Mouse (Mus musculus) thymus, adult 2 months (tissue): ENCODE results near the gene Vav1. TPM values are rescaled to one million over a fixed set of nuclear protein-coding genes. Genes with fewer than 3 reads are reported as not detected.

ENCODE experiments used
- DNase-seq: peaks from one replicate; pipeline ENCODE4 v3.0.0; 2021
- H3K27ac ChIP-seq: fragments of 200-500 bp; 2 replicates; pipeline ENCODE4 v1.5.1; 2012; ENCODE audit warnings: low read length, control low read depth; ENCODE audit not compliant: control insufficient read depth, insufficient read depth
- H3K27me3 ChIP-seq: fragments of 200-500 bp; 2 replicates; pipeline ENCODE4 v1.6.1; 2012; ENCODE audit warnings: mild to moderate bottlenecking, low read length, moderate library complexity, mixed read lengths; ENCODE audit not compliant: control insufficient read depth, insufficient read depth
- H3K36me3 ChIP-seq: fragments of 200-500 bp; 2 replicates; pipeline ENCODE4 v1.6.1; 2012; ENCODE audit warnings: mild to moderate bottlenecking, low read length, moderate library complexity; ENCODE audit not compliant: control insufficient read depth, insufficient read depth
- H3K4me1 ChIP-seq: fragments of 200-500 bp; replicated peaks from 2 replicates; pipeline ENCODE4 v1.6.1; 2012; ENCODE audit warnings: low read length; ENCODE audit not compliant: control insufficient read depth, insufficient read depth
- H3K4me3 ChIP-seq: fragments of 200-500 bp; 2 replicates; pipeline ENCODE4 v1.5.1; 2012; ENCODE audit warnings: mild to moderate bottlenecking, low read length, control low read depth, moderate library complexity; ENCODE audit not compliant: control insufficient read depth, insufficient read depth
- CTCF ChIP-seq: fragments of 200-500 bp; IDR thresholded peaks from 2 replicates; pipeline ENCODE4 v1.5.1; 2012; ENCODE audit warnings: mild to moderate bottlenecking, control low read depth, low read length, moderate library complexity, borderline replicate concordance; ENCODE audit not compliant: control insufficient read depth, poor library complexity, insufficient read depth; ENCODE audit errors: extremely low read depth
- POLR2A ChIP-seq: fragments of 200-500 bp; IDR thresholded peaks from 2 replicates; pipeline ENCODE4 v1.6.1; 2012; ENCODE audit warnings: mild to moderate bottlenecking, low read length, control low read depth, moderate library complexity; ENCODE audit not compliant: control insufficient read depth, poor library complexity, insufficient read depth; ENCODE audit errors: extremely low read depth
- WGBS: fragments of 180-500 bp; shearing (Covaris S2); methylation state at CpG from one replicate; pipeline ENCODE4 v1.1.7; 2018; 5-methylcytosine and 5-hydroxymethylcytosine counted together
- polyA plus RNA-seq: library from polyadenylated mRNA; depleted of rRNA; stranded (reverse); fragments of >200 nt; gene quantifications from 2 replicates; pipeline ENCODE4 v1.2.3, GENCODE M21; 2012

Vav1 gene
- polyA plus RNA-seq, 1 experiment: 137 TPM

DNA sequence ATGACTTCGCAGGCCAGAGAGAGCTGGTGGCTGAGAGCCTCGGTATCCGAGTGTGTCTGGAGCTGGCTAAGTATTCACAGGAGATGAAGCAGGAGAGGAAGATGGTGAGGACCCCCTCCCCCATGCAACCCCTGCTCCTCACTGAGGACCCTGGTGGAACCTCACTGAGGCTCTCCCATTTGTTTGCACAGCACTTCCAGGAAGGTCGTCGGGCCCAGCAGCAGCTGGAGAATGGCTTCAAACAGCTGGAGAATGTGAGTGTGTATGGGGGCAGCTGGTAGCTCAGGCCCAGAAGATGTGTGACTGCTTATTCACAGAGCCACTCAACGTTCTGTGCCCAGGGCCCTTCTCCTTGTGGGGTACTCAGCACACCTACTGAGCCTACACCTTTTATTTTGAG is 25.6 kb upstream of the Vav1 start:
- peaks cover 20% of the 10 kb centered on the region for H3K4me1 ChIP-seq
- 91% methylated on average over 6 of the region's 6 CpGs for WGBS
- H3K27me3 ChIP-seq: no peaks in the 10 kb centered on the region
- H3K4me3 ChIP-seq: no peak overlapping the region
- H3K36me3 ChIP-seq: no peaks in the 10 kb centered on the region
- no peak for DNase-seq
- no peak for TF ChIP-seq POLR2A
- no peak for TF ChIP-seq CTCF
- H3K27ac ChIP-seq: no peak overlapping the region

DNA sequence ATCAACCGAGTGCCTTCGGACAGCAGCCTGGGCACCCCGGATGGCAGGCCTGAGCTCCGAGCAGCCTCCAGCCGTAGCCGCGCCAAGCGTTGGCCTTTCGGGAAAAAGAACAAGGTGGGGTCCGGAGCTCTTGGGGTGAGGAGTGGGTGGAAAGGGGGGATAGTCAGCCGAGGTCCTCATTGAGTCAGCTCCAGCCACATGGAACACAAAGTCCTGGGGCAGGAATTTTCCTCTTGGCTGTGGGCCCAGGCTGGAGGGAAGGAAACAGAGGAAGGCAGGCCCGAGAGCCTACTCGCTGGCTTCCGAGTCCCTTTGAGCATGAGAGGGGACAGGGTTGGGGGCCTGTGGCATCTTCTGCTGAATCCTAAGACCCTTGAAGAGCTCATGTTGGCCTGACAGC is 23.5 kb upstream of the Vav1 start:
- Histone ChIP-seq H3K27me3 (no peaks in the 10 kb centered on the region), H3K4me3 (no peak overlapping the region), H3K36me3 (no peaks in the 10 kb centered on the region), H3K27ac (no peak overlapping the region), H3K4me1 (peaks cover 4% of the 10 kb centered on the region)
- TF ChIP-seq POLR2A: no peak
- TF ChIP-seq CTCF: no peak
- 92% methylated on average over 14 of the region's 14 CpGs for WGBS
- DNase-seq: no peak

DNA sequence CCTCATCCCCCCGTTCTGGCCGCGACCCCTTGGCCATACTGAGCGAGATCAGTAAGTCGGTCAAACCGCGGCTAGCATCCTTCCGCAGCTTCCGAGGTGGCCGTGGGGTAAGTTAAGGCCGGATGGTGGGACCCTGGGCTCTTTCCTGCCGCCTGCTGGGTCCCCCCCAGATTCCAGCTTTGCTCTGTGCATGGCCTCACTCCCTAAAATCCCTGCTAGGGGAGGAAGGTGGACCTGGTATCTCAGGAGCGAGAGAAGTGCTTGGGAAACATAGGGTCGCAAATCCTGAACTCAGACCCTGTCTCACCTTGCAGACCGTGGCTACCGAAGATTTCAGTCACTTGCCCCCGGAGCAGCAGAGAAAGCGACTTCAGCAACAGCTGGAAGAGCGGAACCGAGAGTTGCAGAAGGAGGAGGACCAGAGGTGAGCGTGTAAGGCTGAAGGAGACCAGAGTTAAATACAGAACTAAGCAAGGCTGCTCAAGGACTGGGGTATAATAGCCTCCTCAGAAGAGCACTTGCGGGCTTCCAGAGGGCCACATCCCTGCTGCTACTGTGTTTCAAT is 21.9 kb upstream of the Vav1 start:
- DNase-seq: no peak
- Histone ChIP-seq H3K27me3 (no peaks in the 10 kb centered on the region), H3K27ac (no peak overlapping the region), H3K4me1 (no peaks in the 10 kb centered on the region), H3K4me3 (no peak overlapping the region), H3K36me3 (no peaks in the 10 kb centered on the region)
- no peak for TF ChIP-seq CTCF
- TF ChIP-seq POLR2A: no peak
- WGBS: 98% methylated on average over 22 of the region's 22 CpGs

DNA sequence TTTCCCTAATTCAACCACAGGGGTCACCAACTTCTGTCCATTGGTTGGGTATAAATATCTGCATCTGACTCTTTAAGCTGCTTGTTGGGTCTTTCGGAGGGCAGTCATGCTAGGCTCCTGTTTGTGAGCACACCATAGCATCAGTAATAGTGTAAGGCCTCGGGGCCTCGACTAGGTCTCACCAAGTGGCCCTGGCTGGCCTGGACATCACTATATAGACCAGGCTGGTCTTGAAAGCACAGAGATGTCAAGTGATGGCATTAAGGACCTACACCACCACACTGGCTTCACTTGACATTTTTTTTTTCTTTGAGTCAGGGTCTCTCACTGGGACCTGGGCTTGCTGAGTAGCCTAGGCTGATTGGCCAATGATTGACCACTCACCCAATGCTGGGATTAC is 20.7 kb upstream of the Vav1 start:
- Histone ChIP-seq H3K4me1 (no peaks in the 10 kb centered on the region), H3K27me3 (no peaks in the 10 kb centered on the region), H3K27ac (no peak overlapping the region), H3K36me3 (no peaks in the 10 kb centered on the region), H3K4me3 (no peak overlapping the region)
- no peak for TF ChIP-seq POLR2A
- no peak for TF ChIP-seq CTCF
- DNase-seq: no peak
- 98% methylated on average over 3 of the region's 3 CpGs for WGBS

DNA sequence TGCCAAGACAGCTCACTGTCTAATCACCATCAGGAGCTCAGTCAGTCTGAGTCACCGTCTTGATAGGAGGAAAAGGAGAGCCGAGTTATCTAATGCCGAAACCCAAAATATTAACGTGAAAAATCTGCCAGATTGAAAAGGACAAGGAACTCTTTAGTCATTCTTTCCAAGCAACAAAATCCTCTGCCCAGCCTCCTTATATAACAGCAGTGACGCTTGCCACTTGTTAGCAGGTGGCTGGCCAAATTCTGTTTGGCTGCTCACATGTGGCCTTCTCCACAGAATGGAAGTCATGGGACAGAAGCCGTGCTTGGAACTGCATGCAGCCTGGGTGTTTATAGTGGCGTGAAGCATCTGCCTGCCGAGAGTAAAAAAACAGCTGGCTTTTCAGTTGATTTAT is 19.2 kb upstream of the Vav1 start:
- Histone ChIP-seq H3K4me1 (peaks cover 8% of the 10 kb centered on the region), H3K27ac (no peak overlapping the region), H3K27me3 (no peaks in the 10 kb centered on the region), H3K4me3 (no peak overlapping the region), H3K36me3 (no peaks in the 10 kb centered on the region)
- DNase-seq: no peak
- over 99% methylated on average over 8 of the region's 8 CpGs for WGBS
- TF ChIP-seq POLR2A (no peak), CTCF (no peak)

DNA sequence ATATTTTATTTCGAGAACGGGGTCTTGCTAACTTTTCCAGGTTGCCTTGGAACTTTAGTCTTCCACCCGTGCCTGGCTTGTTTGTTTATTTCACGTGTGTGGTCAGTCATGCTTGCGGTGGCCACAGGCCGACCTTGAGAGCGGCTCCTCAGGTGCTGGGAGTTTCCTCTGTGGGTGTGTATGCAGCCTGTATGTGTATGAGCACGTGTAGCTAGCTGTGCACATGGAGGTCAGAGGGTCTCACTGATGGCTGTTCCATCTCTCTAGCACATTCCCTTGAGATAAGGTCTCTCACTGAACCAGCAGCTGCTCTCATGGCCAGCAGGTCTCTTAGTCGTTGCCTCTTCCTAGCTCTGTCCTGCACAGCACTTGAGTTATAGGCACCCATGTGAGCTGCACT is 18.5 kb upstream of the Vav1 start:
- no peak overlapping the region for H3K4me3 ChIP-seq
- no peaks in the 10 kb centered on the region for H3K36me3 ChIP-seq
- no peak for TF ChIP-seq POLR2A
- TF ChIP-seq CTCF: no peak
- DNase-seq: no peak
- no peak overlapping the region for H3K27ac ChIP-seq
- WGBS: 95% methylated on average over 9 of the region's 9 CpGs
- no peaks in the 10 kb centered on the region for H3K27me3 ChIP-seq
- peaks cover 14% of the 10 kb centered on the region for H3K4me1 ChIP-seq

DNA sequence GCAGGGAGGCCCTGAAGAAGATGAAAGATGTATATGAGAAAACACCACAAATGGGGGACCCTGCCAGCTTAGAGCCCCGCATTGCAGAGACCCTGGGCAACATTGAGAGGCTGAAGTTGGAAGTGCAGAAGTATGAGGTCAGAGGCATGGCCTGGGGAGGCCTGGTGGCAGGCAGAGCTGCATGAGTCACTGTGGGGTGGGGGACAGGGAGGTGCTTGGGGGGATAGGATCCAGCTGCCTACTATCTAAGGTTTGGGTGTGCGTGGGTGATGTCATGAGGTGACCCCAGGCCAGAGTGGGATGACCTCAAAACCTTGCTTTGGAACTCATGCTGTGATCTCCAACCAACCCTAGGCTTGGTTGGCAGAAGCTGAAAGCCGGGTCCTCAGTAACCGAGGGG is 17.6 kb upstream of the Vav1 start:
- WGBS: 93% methylated on average over 4 of the region's 4 CpGs
- no peak for DNase-seq
- no peak overlapping the region for H3K4me3 ChIP-seq
- H3K27me3 ChIP-seq: no peaks in the 10 kb centered on the region
- H3K36me3 ChIP-seq: no peaks in the 10 kb centered on the region
- H3K27ac ChIP-seq: no peak overlapping the region
- peaks cover 18% of the 10 kb centered on the region for H3K4me1 ChIP-seq
- TF ChIP-seq CTCF (no peak), POLR2A (no peak)

DNA sequence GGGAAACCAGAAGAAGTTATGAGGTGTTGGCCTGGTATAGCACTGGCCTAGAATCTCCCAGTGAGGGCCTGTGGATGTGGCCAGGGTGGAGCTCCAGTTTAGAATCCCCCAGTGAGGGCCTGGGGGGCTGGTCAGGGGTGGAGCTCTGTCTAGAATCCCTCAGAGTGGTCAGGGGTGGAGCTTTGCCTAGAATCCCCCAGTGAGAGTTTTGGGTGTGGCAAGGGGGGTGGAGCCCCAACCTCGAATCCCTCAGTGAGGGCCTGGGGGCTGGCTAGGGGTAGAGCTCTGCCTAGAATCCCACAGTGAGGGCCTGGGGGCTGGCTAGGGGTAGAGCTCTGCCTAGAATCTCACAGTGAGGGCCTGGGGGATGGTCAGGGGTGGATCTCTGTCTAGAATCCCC is 17.1 kb upstream of the Vav1 start:
- H3K4me1 ChIP-seq: peaks cover 18% of the 10 kb centered on the region
- no peak for TF ChIP-seq CTCF
- no peak for TF ChIP-seq POLR2A
- DNase-seq: no peak
- H3K27ac ChIP-seq: no peak overlapping the region
- H3K36me3 ChIP-seq: no peaks in the 10 kb centered on the region
- WGBS: 47% methylated on average over 1 of the region's 1 CpGs
- H3K27me3 ChIP-seq: no peaks in the 10 kb centered on the region
- no peak overlapping the region for H3K4me3 ChIP-seq
